Comparison of ENCODE assay signal across 28 mouse cellular contexts in the genomic region with DNA sequence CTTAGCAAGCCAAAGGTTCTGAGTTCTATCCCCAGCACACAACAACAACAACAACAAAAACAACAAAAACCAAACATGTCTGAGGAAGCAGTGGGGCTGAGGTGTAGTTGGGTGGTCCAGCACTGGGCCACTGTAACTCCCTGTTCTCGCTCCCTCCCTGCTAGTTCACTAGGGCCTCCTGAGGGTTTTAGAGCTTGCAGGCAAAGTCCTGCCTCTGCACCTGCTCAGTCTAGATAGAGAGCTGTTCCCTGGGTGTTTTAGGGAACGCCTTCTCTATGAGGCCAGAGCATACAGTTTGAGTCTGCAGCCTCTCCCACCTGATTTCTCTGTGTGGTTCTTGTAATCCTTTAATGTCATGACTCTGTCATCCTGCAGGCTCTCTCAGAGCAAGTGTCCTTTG. TPM values are rescaled to one million over a fixed set of nuclear protein-coding genes. Genes with fewer than 3 reads are reported as not detected.
A peak's percentile ranks its signal among the peaks of the same experiment; 100 is the strongest.
DNase-seq lines count a peak whose midpoint lies in the region; ATAC-seq and TF ChIP-seq lines count a peak whose summit lies in the region.
"Had no signal": no experiment of that assay in that cellular context is flagged by ENCODE, and none has a peak within 500 bp of the region (broad histone marks: within the 10 kb centered on the region; RNA-seq: fewer than 3 reads in every experiment).

No protein-coding gene starts in this region.

- no peaks in the 10 kb centered on the region for H3K36me3 ChIP-seq in forebrain, embryonic 11.5 days (ENCODE audit: control insufficient read depth, insufficient read depth, low read length)
- no peaks in the 10 kb centered on the region for H3K36me3 ChIP-seq in forebrain, postnatal 0 days (ENCODE audit: insufficient read depth)
- H3K36me3 ChIP-seq in lung, embryonic 15.5 days = no peaks in the 10 kb centered on the region
- H3K36me3 ChIP-seq in liver, embryonic 14.5 days (replicated peaks; ENCODE audit: control insufficient read depth, insufficient read depth, low read depth) = no peaks in the 10 kb centered on the region
- H3K36me3 ChIP-seq: forebrain, embryonic 12.5 days; heart, embryonic 15.5 days; kidney, embryonic 15.5 days; limb, embryonic 10.5 days; neural tube, embryonic 12.5 days had no signal

- no peak overlapping the region for H3K4me2 ChIP-seq in forebrain, embryonic 11.5 days (ENCODE audit: low read depth, low read length, severe bottlenecking)
- no peak overlapping the region for H3K4me2 ChIP-seq in forebrain, postnatal 0 days (ENCODE audit: low read depth)
- H3K4me2 ChIP-seq in lung, embryonic 15.5 days = no peak overlapping the region
- no peak overlapping the region for H3K4me2 ChIP-seq in liver, embryonic 14.5 days (ENCODE audit: low read depth)
- H3K4me2 ChIP-seq: forebrain, embryonic 12.5 days; heart, embryonic 15.5 days; hindbrain, embryonic 14.5 days; kidney, embryonic 15.5 days; neural tube, embryonic 12.5 days had no signal

- no peak overlapping the region for H3K9ac ChIP-seq in forebrain, embryonic 11.5 days (ENCODE audit: low read length)
- no peak overlapping the region for H3K9ac ChIP-seq in forebrain, postnatal 0 days
- H3K9ac ChIP-seq in lung, embryonic 15.5 days = no peak overlapping the region
- no peak overlapping the region for H3K9ac ChIP-seq in liver, embryonic 14.5 days (replicated peaks)
- H3K9ac ChIP-seq: forebrain, embryonic 12.5 days; heart, embryonic 15.5 days; hindbrain, embryonic 14.5 days; kidney, embryonic 15.5 days; neural tube, embryonic 12.5 days had no signal

- DNase-seq in forebrain, embryonic 11.5 days (ENCODE audit: low spot score) = no peak
- DNase-seq in forebrain, postnatal 0 days = no peak
- DNase-seq in lung, postnatal 14 days = no peak
- no peak for DNase-seq in liver, embryonic 14.5 days (ENCODE audit: low read depth in 3 of 3, low spot score in 3 of 3)
- DNase-seq in testis, postnatal 14 days (ENCODE audit: low spot score) = no peak
- DNase-seq in left cerebral cortex, postnatal 10 days (ENCODE audit: extremely low spot score in 1 of 2, low spot score in 2 of 2) = no peak
- DNase-seq: adrenal gland, postnatal 25 days; cerebellum, adult 9-11 months; heart, postnatal 4 days; kidney, postnatal 4 days; layer of hippocampus, adult 9-11 months; lung, postnatal 36 days; midbrain, embryonic 14.5 days; retina, postnatal 1 day; right cerebral cortex, postnatal 25 days; thymus, adult 2 months; thymus, postnatal 4 days had no signal

- no peak for TF ChIP-seq CTCF in forebrain, postnatal 0 days (IDR thresholded peaks at IDR 0.05; ENCODE audit: low read depth)
- no peak for TF ChIP-seq CTCF in liver, embryonic 14.5 days (IDR thresholded peaks at IDR 0.05; ENCODE audit: low read depth)

- peak; percentile 15; the same call in 1 of the 2 replicates for ATAC-seq in forebrain, embryonic 11.5 days (replicated peaks; ENCODE audit: low FRiP score)
- no peak for ATAC-seq in forebrain, postnatal 0 days
- no peak for ATAC-seq in lung, embryonic 15.5 days (ENCODE audit: borderline replicate concordance, extremely low read depth, low FRiP score, low TSS enrichment)
- ATAC-seq in liver, embryonic 14.5 days (ENCODE audit: insufficient read depth) = peak; percentile 41; the same call in 1 of the 2 replicates
- ATAC-seq: inflammation-experienced regulatory T-cells, adult 6 months had no signal

- no peak overlapping the region for H3K4me3 ChIP-seq in forebrain, embryonic 11.5 days (ENCODE audit: low read depth, low read length)
- H3K4me3 ChIP-seq in forebrain, postnatal 0 days (ENCODE audit: low read depth, low read length) = no peak overlapping the region
- H3K4me3 ChIP-seq in lung, embryonic 15.5 days = no peak overlapping the region
- no peak overlapping the region for H3K4me3 ChIP-seq in liver, embryonic 14.5 days (ENCODE audit: insufficient read depth in 1 of 2, low read depth in 2 of 2, low read length in 2 of 2)
- H3K4me3 ChIP-seq: forebrain, embryonic 12.5 days; gastrocnemius, adult 2 months; heart, embryonic 15.5 days; kidney, embryonic 15.5 days; left cerebral cortex, adult 2 months; limb, embryonic 10.5 days; megakaryocyte, embryonic 14.5 days; neural tube, embryonic 12.5 days had no signal

- H3K27ac ChIP-seq in forebrain, embryonic 11.5 days (ENCODE audit: low read depth, low read length) = no peak overlapping the region
- H3K27ac ChIP-seq in forebrain, postnatal 0 days (ENCODE audit: low read depth, low read length) = no peak overlapping the region
- 0 out of 2 replicates have a peak overlapping the region, but pooled peaks have one; percentile 56 for H3K27ac ChIP-seq in lung, embryonic 15.5 days
- no peak overlapping the region for H3K27ac ChIP-seq in liver, embryonic 14.5 days
- H3K27ac ChIP-seq: forebrain, embryonic 12.5 days; gastrocnemius, adult 2 months; heart, embryonic 15.5 days; hindbrain, embryonic 14.5 days; left cerebral cortex, adult 2 months; limb, embryonic 10.5 days; neural tube, embryonic 12.5 days had no signal

- no peaks in the 10 kb centered on the region for H3K9me3 ChIP-seq in forebrain, embryonic 11.5 days (ENCODE audit: control insufficient read depth, low read length)
- no peaks in the 10 kb centered on the region for H3K9me3 ChIP-seq in forebrain, postnatal 0 days (ENCODE audit: low read length)
- no peaks in the 10 kb centered on the region for H3K9me3 ChIP-seq in lung, embryonic 15.5 days
- H3K9me3 ChIP-seq in liver, embryonic 14.5 days (ENCODE audit: control insufficient read depth, low read length) = no peaks in the 10 kb centered on the region
- H3K9me3 ChIP-seq: forebrain, embryonic 12.5 days; heart, embryonic 15.5 days; kidney, embryonic 15.5 days; limb, embryonic 10.5 days; neural tube, embryonic 12.5 days had no signal

- TF ChIP-seq EP300 in liver, embryonic 14.5 days (IDR thresholded peaks at IDR 0.05; ENCODE audit: low read depth) = no peak

- WGBS in forebrain, embryonic 11.5 days = 67% methylated on average over 2 of the region's 2 CpGs
- WGBS in forebrain, postnatal 0 days = 75% methylated on average over 2 of the region's 2 CpGs
- WGBS in lung, embryonic 15.5 days = 58% methylated on average over 2 of the region's 2 CpGs
- 44% methylated on average over 2 of the region's 2 CpGs for WGBS in liver, embryonic 14.5 days (ENCODE audit: insufficient replicate concordance)

- no peaks in the 10 kb centered on the region; the same call in 1 of the 2 replicates for H3K27me3 ChIP-seq in forebrain, embryonic 11.5 days (ENCODE audit: control insufficient read depth, insufficient read depth, low read length)
- H3K27me3 ChIP-seq in forebrain, postnatal 0 days (ENCODE audit: insufficient read depth, low read length) = no peaks in the 10 kb centered on the region
- no peaks in the 10 kb centered on the region for H3K27me3 ChIP-seq in lung, embryonic 15.5 days
- H3K27me3 ChIP-seq in liver, embryonic 14.5 days (ENCODE audit: control insufficient read depth, insufficient read depth, low read length) = no peaks in the 10 kb centered on the region
- H3K27me3 ChIP-seq: heart, embryonic 15.5 days had no signal

- 0 out of 2 replicates have a peak, but pooled peaks cover 2% of the 10 kb centered on the region for H3K4me1 ChIP-seq in forebrain, embryonic 11.5 days (replicated peaks; ENCODE audit: control insufficient read depth, insufficient read depth, low read length)
- H3K4me1 ChIP-seq in forebrain, postnatal 0 days (ENCODE audit: insufficient read depth) = no peaks in the 10 kb centered on the region
- peaks cover 44% of the 10 kb centered on the region for H3K4me1 ChIP-seq in lung, embryonic 15.5 days
- H3K4me1 ChIP-seq in liver, embryonic 14.5 days (replicated peaks; ENCODE audit: control insufficient read depth in 2 of 2, insufficient read depth in 2 of 2, low read length in 1 of 2) = peaks cover 0 to 30% of the 10 kb centered on the region in 2 experiments; a peak in 2 of 4 replicates
- H3K4me1 ChIP-seq: neural tube, embryonic 12.5 days had no signal

- intact Hi-C loops in left cerebral cortex, postnatal 10 days (cut with DNase I) = no loop called here

RNA-seq across cellular contexts. Expression of gene Hes1, which starts 11.9 kb away (rescaled TPM):
- polyA plus RNA-seq in forebrain, embryonic 11.5 days (2014; fragmentation: Nextera tagmentation; extraction: Ambion mirVana) = 66.5 and 67.0 TPM in 2 replicates
- total RNA-seq in forebrain, postnatal 0 days (2014; rRNA removed) = 6.9 and 11.2 TPM in 2 replicates
- polyA plus RNA-seq in forebrain, postnatal 0 days (2015; fragmentation: Nextera tagmentation; extraction: Ambion mirVana) = 11.2 and 13.1 TPM in 2 replicates
- polyA plus RNA-seq in lung, embryonic 15.5 days (2015; fragmentation: Nextera tagmentation; extraction: Ambion mirVana) = 47.1 and 49.2 TPM in 2 replicates
- 5.3 and 9.2 TPM in 2 replicates for polyA plus RNA-seq in liver, embryonic 14.5 days (2012; rRNA removed)
- 5.1 and 5.6 TPM in 2 replicates for polyA plus RNA-seq in liver, embryonic 14.5 days (2014; fragmentation: Nextera tagmentation; extraction: Ambion mirVana)
- total RNA-seq in left cerebral cortex, postnatal 10 days (2021) = 10 to 100 TPM; 16.5 to 18.3 TPM

Comparison
In these comparisons a context has a peak if more than half of its experiments do, and no peak if none do; other contexts are left out.
1. ATAC-seq: peak in forebrain, embryonic 11.5 days (single experiment) and liver, embryonic 14.5 days (single experiment); none in forebrain, postnatal 0 days (single experiment) and lung, embryonic 15.5 days (single experiment).